Mouse (Mus musculus) liver, adult 2 months (tissue): ENCODE data around the gene She. TPM values are rescaled to one million over a fixed set of nuclear protein-coding genes. Genes with fewer than 3 reads are reported as not detected.

Experiments
- DNase-seq: peaks from one replicate; pipeline ENCODE4 v3.0.0-alpha.2; 2011; ENCODE audit warnings: low read depth, low spot score; ENCODE audit errors: extremely low read depth
- H3K27ac ChIP-seq: fragments of 200-500 bp; replicated peaks from 2 replicates; pipeline ENCODE4 v1.5.1; 2012; ENCODE audit warnings: low read depth, mild to moderate bottlenecking, control low read depth, inconsistent platforms, low read length; ENCODE audit not compliant: insufficient read depth
- H3K27me3 ChIP-seq: fragments of 200-500 bp; 2 replicates; pipeline ENCODE4 v1.6.1; 2012; ENCODE audit warnings: mild to moderate bottlenecking, moderate library complexity, low read length, inconsistent platforms; ENCODE audit not compliant: control insufficient read depth, insufficient read depth
- H3K36me3 ChIP-seq: fragments of 200-500 bp; 2 replicates; pipeline ENCODE4 v1.6.1; 2012; ENCODE audit warnings: low read length, inconsistent platforms; ENCODE audit not compliant: control insufficient read depth, insufficient read depth
- H3K4me1 ChIP-seq: fragments of 200-500 bp; 2 replicates; pipeline ENCODE4 v1.6.1; 2011; ENCODE audit warnings: low read length; ENCODE audit not compliant: control insufficient read depth, insufficient read depth
- H3K4me3 ChIP-seq: fragments of 200-500 bp; 2 replicates; pipeline ENCODE4 v1.5.1; 2011; ENCODE audit warnings: low read depth, mild to moderate bottlenecking, control low read depth, low read length, moderate library complexity; ENCODE audit not compliant: insufficient read depth
- H3K79me2 ChIP-seq: fragments of 200-500 bp; 2 replicates; pipeline ENCODE4 v1.6.1; 2012; ENCODE audit warnings: inconsistent platforms, mild to moderate bottlenecking, low read length, moderate library complexity; ENCODE audit not compliant: control insufficient read depth, insufficient read depth
- H3K9ac ChIP-seq: fragments of 200-500 bp; 2 replicates; pipeline ENCODE4 v1.6.1; 2012; ENCODE audit warnings: low read depth, mild to moderate bottlenecking, control low read depth, inconsistent platforms, low read length
- CTCF ChIP-seq: fragments of 200-500 bp; IDR thresholded peaks from 2 replicates; pipeline ENCODE4 v1.5.1; 2011; ENCODE audit warnings: low read depth, low read length, control low read depth
- POLR2A ChIP-seq: fragments of 200-500 bp; IDR thresholded peaks from 2 replicates; pipeline ENCODE4 v1.6.1; 2011; ENCODE audit warnings: low read length, control low read depth; ENCODE audit not compliant: insufficient read depth; ENCODE audit errors: extremely low read depth
- WGBS: fragments of 180-500 bp; shearing (Covaris S2); methylation state at CpG from one replicate; pipeline ENCODE4 v1.1.7; 2018; 5-methylcytosine and 5-hydroxymethylcytosine counted together
- polyA plus RNA-seq: library from polyadenylated mRNA; depleted of rRNA; stranded (reverse); fragments of >200 nt; gene quantifications from 2 replicates; pipeline ENCODE4 v1.2.3, GENCODE M21; 2012
- total RNA-seq: library from RNA; depleted of rRNA; stranded (reverse); fragments of >200 nt; gene quantifications from 2 replicates; pipeline ENCODE4 v1.2.3, GENCODE M21; 2014

The She gene
- total and polyA plus RNA-seq, 2 experiments: 0.78 to 2.5 TPM

- 67% methylated on average over 9 of the region's 9 CpGs for WGBS
- Histone ChIP-seq H3K4me3 (no peak overlapping the region), H3K36me3 (no peaks in the 10 kb centered on the region), H3K79me2 (no peaks in the 10 kb centered on the region), H3K9ac (no peak overlapping the region), H3K4me1 (peaks cover 11% of the 10 kb centered on the region; the same call in 1 of the 2 replicates), H3K27me3 (no peaks in the 10 kb centered on the region), H3K27ac (no peak overlapping the region)
- TF ChIP-seq POLR2A: no peak
- TF ChIP-seq CTCF: no peak
- DNase-seq: peak; percentile 37
Observed at GRCm38 (mm10) chr3:89863716-89864509, 32.7 kb downstream of the She start.

DNA sequence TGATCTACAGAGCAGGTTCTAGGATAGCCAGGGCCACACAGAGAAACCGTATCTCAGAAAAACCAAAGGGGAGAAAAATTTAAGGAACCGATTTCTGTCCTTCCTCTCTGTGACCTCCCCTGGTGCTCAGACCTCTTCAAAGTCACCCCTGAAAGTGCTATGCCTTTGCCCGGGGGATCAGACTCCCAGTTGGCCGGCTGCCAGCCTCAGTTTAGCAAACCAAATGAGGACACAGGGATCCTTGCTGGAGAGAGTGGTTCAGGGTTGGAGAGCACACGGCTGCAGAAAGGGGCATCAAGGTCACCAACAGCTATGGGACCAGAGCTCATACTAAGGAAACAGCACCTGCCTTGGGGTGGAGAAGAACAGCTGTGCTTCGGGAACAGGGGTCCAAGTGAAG is 33.9 kb downstream of the She start:
- peaks cover 11% of the 10 kb centered on the region; the same call in 1 of the 2 replicates for H3K4me1 ChIP-seq
- DNase-seq: no peak
- H3K79me2 ChIP-seq: no peaks in the 10 kb centered on the region
- no peaks in the 10 kb centered on the region for H3K36me3 ChIP-seq
- H3K27me3 ChIP-seq: no peaks in the 10 kb centered on the region
- H3K9ac ChIP-seq: no peak overlapping the region
- 46% methylated on average over 6 of the region's 6 CpGs for WGBS
- no peak for TF ChIP-seq CTCF
- TF ChIP-seq POLR2A: no peak
- H3K4me3 ChIP-seq: no peak overlapping the region
- H3K27ac ChIP-seq: no peak overlapping the region

- TF ChIP-seq POLR2A: no peak
- TF ChIP-seq CTCF: no peak
- H3K4me3 ChIP-seq: no peak overlapping the region
- no peaks in the 10 kb centered on the region for H3K79me2 ChIP-seq
- WGBS: 78% methylated on average over 4 of the region's 4 CpGs
- no peaks in the 10 kb centered on the region for H3K27me3 ChIP-seq
- peaks cover 4% of the 10 kb centered on the region; the same call in 1 of the 2 replicates for H3K36me3 ChIP-seq
- no peak overlapping the region for H3K9ac ChIP-seq
- DNase-seq: no peak
- H3K4me1 ChIP-seq: peaks cover 8% of the 10 kb centered on the region; the same call in 1 of the 2 replicates
- H3K27ac ChIP-seq: no peak overlapping the region
Observed at GRCm38 (mm10) chr3:89865764-89866163, 34.6 kb downstream of the She start.

DNA sequence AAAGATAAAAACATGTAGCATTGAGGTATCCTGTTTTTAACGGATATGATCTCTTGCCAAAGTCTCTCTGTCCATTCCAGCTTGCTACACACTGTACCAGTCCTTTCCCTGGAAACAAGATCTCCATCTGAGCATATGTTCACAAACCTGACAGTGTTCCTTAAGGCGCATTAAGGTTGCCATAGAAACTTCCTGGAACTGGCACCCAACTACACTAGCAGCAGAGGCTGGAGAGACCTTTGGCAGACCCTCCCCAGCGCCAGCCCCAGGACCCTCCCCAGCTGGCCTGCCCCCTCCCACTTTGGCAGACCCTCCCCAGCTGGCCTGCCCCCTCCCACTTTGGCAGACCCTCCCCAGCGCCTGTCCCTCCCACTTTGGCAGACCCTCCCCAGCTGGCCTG is 36.5 kb downstream of the She start:
- 90% methylated on average over 4 of the region's 4 CpGs for WGBS
- no peak for DNase-seq
- Histone ChIP-seq H3K27ac (no peak overlapping the region), H3K4me3 (no peak overlapping the region), H3K4me1 (peaks cover 2% of the 10 kb centered on the region; the same call in 1 of the 2 replicates), H3K9ac (no peak overlapping the region), H3K79me2 (no peaks in the 10 kb centered on the region), H3K36me3 (peaks cover 9% of the 10 kb centered on the region; the same call in 1 of the 2 replicates), H3K27me3 (no peaks in the 10 kb centered on the region)
- TF ChIP-seq POLR2A (no peak), CTCF (no peak)

GRCm38 (mm10) chr3:89868357-89868756 is 37.2 kb downstream of the She start:
- Histone ChIP-seq H3K4me1 (peaks cover 4% of the 10 kb centered on the region; the same call in 1 of the 2 replicates), H3K27me3 (no peaks in the 10 kb centered on the region), H3K27ac (no peak overlapping the region), H3K79me2 (no peaks in the 10 kb centered on the region), H3K36me3 (peaks cover 9% of the 10 kb centered on the region; the same call in 1 of the 2 replicates), H3K4me3 (no peak overlapping the region), H3K9ac (no peak overlapping the region)
- 68% methylated on average over 7 of the region's 7 CpGs for WGBS
- DNase-seq: no peak
- no peak for TF ChIP-seq POLR2A
- TF ChIP-seq CTCF: no peak

DNA sequence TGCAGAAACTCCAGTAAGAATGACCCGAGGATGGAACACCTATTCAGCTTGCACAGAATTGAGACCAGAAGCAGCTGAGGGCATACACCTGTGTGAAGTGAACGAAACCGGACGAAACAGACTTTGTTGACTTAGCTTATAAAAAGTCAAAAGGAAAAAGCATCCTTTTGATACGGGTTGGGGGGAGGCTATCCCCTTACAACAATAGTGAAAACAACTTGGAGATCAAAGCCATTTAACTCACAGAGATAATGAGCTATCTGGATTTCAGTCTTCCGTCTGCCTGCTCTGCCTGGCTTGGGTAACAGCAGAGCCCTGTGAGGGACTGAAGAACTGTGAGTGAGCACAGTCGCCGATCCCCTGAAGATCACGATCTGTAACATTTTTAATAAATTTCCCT is 37.8 kb downstream of the She start:
- H3K9ac ChIP-seq: no peak overlapping the region
- H3K4me3 ChIP-seq: no peak overlapping the region
- H3K4me1 ChIP-seq: peaks cover 3% of the 10 kb centered on the region; the same call in 1 of the 2 replicates
- no peaks in the 10 kb centered on the region for H3K27me3 ChIP-seq
- H3K79me2 ChIP-seq: no peaks in the 10 kb centered on the region
- DNase-seq: no peak
- H3K36me3 ChIP-seq: peaks cover 11% of the 10 kb centered on the region; the same call in 1 of the 2 replicates
- TF ChIP-seq POLR2A (no peak), CTCF (no peak)
- H3K27ac ChIP-seq: no peak overlapping the region
- 88% methylated on average over 9 of the region's 9 CpGs for WGBS
